Mouse (Mus musculus) kidney, adult 2 months (tissue): ENCODE data around the gene Rab30. TPM values are rescaled to one million over a fixed set of nuclear protein-coding genes. Genes with fewer than 3 reads are reported as not detected.
A peak's percentile ranks its signal among the peaks of the same experiment; 100 is the strongest.

ENCODE experiments used
- DNase-seq: peaks from one replicate; pipeline ENCODE4 v3.0.0; 2021
- H3K27ac ChIP-seq: fragments of 200-500 bp; 2 replicates; pipeline ENCODE4 v1.5.1; 2012; ENCODE audit warnings: low read depth, low read length, control low read depth, inconsistent platforms; ENCODE audit not compliant: insufficient read depth
- H3K27me3 ChIP-seq: fragments of 200-500 bp; replicated peaks from 2 replicates; pipeline ENCODE4 v1.6.1; 2012; ENCODE audit warnings: mild to moderate bottlenecking, moderate library complexity, low read length, inconsistent platforms; ENCODE audit not compliant: control insufficient read depth, insufficient read depth
- H3K36me3 ChIP-seq: fragments of 200-500 bp; 2 replicates; pipeline ENCODE4 v1.6.1; 2012; ENCODE audit warnings: mild to moderate bottlenecking, moderate library complexity, low read length, inconsistent platforms; ENCODE audit not compliant: control insufficient read depth, insufficient read depth
- H3K4me1 ChIP-seq: fragments of 200-500 bp; 2 replicates; pipeline ENCODE4 v1.6.1; 2011; ENCODE audit warnings: low read length; ENCODE audit not compliant: control insufficient read depth, insufficient read depth
- H3K4me3 ChIP-seq: fragments of 200-500 bp; 2 replicates; pipeline ENCODE4 v1.5.1; 2011; ENCODE audit warnings: mild to moderate bottlenecking, low read depth, low read length, control low read depth; ENCODE audit not compliant: insufficient read depth
- CTCF ChIP-seq: fragments of 200-500 bp; conservative IDR thresholded peaks from 2 replicates; pipeline ENCODE4 v1.5.1; 2011; ENCODE audit warnings: low read depth, mild to moderate bottlenecking, control low read depth, low read length, moderate library complexity, mixed read lengths; ENCODE audit not compliant: insufficient read depth, insufficient read length
- POLR2A ChIP-seq: fragments of 200-500 bp; IDR thresholded peaks from one replicate; pipeline ENCODE4 v1.6.1; 2011; ENCODE audit warnings: low read depth, low read length, control low read depth
- WGBS: fragments of 180-500 bp; shearing (Covaris S2); methylation state at CpG from one replicate; pipeline ENCODE4 v1.1.7; 2018; 5-methylcytosine and 5-hydroxymethylcytosine counted together
- polyA plus RNA-seq: library from polyadenylated mRNA; depleted of rRNA; stranded (reverse); fragments of >200 nt; gene quantifications from 2 replicates; pipeline ENCODE4 v1.2.3, GENCODE M21; 2012

Rab30 gene
- polyA plus RNA-seq, 1 experiment = 1.3 TPM

- H3K27ac ChIP-seq = no peak overlapping the region
- no peaks in the 10 kb centered on the region for H3K36me3 ChIP-seq
- no peaks in the 10 kb centered on the region for H3K27me3 ChIP-seq
- no peaks in the 10 kb centered on the region for H3K4me1 ChIP-seq
- DNase-seq = no peak
- no peak overlapping the region for H3K4me3 ChIP-seq
- WGBS = 52% methylated on average over 3 of the region's 3 CpGs
- TF ChIP-seq CTCF = 0 out of 2 replicates have a peak, but pooled peaks have one; percentile 3
- TF ChIP-seq POLR2A = no peak
Measured at GRCm38 (mm10) chr7:92837907-92838306, 96.5 kb downstream of the Rab30 start.

GRCm38 (mm10) chr7:92842254-92842653 lies 100.9 kb downstream of the Rab30 start:
- Histone ChIP-seq H3K27me3 (no peaks in the 10 kb centered on the region), H3K27ac (no peak overlapping the region), H3K36me3 (no peaks in the 10 kb centered on the region), H3K4me1 (no peaks in the 10 kb centered on the region), H3K4me3 (no peak overlapping the region)
- TF ChIP-seq CTCF (no peak), POLR2A (no peak)
- 83% methylated on average over 2 of the region's 2 CpGs for WGBS
- no peak for DNase-seq

- Histone ChIP-seq H3K36me3 (no peaks in the 10 kb centered on the region), H3K27ac (no peak overlapping the region), H3K4me3 (no peak overlapping the region), H3K27me3 (no peaks in the 10 kb centered on the region), H3K4me1 (no peaks in the 10 kb centered on the region)
- WGBS = 78% methylated on average over 3 of the region's 3 CpGs
- no peak for DNase-seq
- TF ChIP-seq CTCF = no peak
- TF ChIP-seq POLR2A = no peak
Measured at GRCm38 (mm10) chr7:92848246-92848645, 106.8 kb downstream of the Rab30 start.

GRCm38 (mm10) chr7:92866526-92866925 lies 125.1 kb downstream of the Rab30 start:
- no peak for TF ChIP-seq POLR2A
- TF ChIP-seq CTCF = peak; percentile 11; the same call in 1 of the 2 replicates
- H3K27me3 ChIP-seq = no peaks in the 10 kb centered on the region
- no peak overlapping the region for H3K4me3 ChIP-seq
- no peaks in the 10 kb centered on the region for H3K36me3 ChIP-seq
- H3K4me1 ChIP-seq = no peaks in the 10 kb centered on the region
- peak; percentile 47 for DNase-seq
- 22% methylated on average over 2 of the region's 2 CpGs for WGBS
- H3K27ac ChIP-seq = no peak overlapping the region

GRCm38 (mm10) chr7:92870161-92870560 lies 128.8 kb downstream of the Rab30 start:
- DNase-seq = no peak
- TF ChIP-seq CTCF = 0 out of 2 replicates have a peak, but pooled peaks have one; percentile 16
- TF ChIP-seq POLR2A = no peak
- no peaks in the 10 kb centered on the region for H3K36me3 ChIP-seq
- 40% methylated on average over 3 of the region's 3 CpGs for WGBS
- H3K4me3 ChIP-seq = no peak overlapping the region
- no peaks in the 10 kb centered on the region for H3K4me1 ChIP-seq
- no peaks in the 10 kb centered on the region for H3K27me3 ChIP-seq
- no peak overlapping the region for H3K27ac ChIP-seq

GRCm38 (mm10) chr7:92871596-92871995 lies 130.2 kb downstream of the Rab30 start:
- no peak for TF ChIP-seq CTCF
- no peak for TF ChIP-seq POLR2A
- no peak overlapping the region for H3K4me3 ChIP-seq
- H3K27me3 ChIP-seq = no peaks in the 10 kb centered on the region
- no peaks in the 10 kb centered on the region for H3K36me3 ChIP-seq
- no peak overlapping the region for H3K27ac ChIP-seq
- 73% methylated on average over 4 of the region's 4 CpGs for WGBS
- H3K4me1 ChIP-seq = no peaks in the 10 kb centered on the region; the same call in 1 of the 2 replicates
- no peak for DNase-seq

- H3K27me3 ChIP-seq = no peaks in the 10 kb centered on the region
- peak within 1 kb of the TSS; percentile 85 for H3K4me3 ChIP-seq
- WGBS = under 1% methylated on average over 53 of the region's 53 CpGs
- peak within 1 kb of the TSS; percentile 88 for H3K27ac ChIP-seq
- H3K4me1 ChIP-seq = peaks cover 10% of the 10 kb centered on the region; the same call in 1 of the 2 replicates
- no peaks in the 10 kb centered on the region for H3K36me3 ChIP-seq
- DNase-seq = peak; percentile 97
- peak; percentile 89 for TF ChIP-seq CTCF
- TF ChIP-seq POLR2A = no peak
Measured at GRCm38 (mm10) chr7:92874116-92874675, 132.8 kb downstream of the Rab30 start, which contains the start of the genes Ddias and Prcp. Ddias (minus strand) TSS chr7:92874247. Prcp (plus strand) TSS chr7:92874470.
